Mouse (Mus musculus) colon, adult 2 months (tissue): ENCODE measurements around the gene Olfr54. TPM values are rescaled to one million over a fixed set of nuclear protein-coding genes. Genes with fewer than 3 reads are reported as not detected.

Source experiments
- polyA plus RNA-seq: library from polyadenylated mRNA; depleted of rRNA; stranded (reverse); fragments of >200 nt; gene quantifications from 2 replicates; pipeline ENCODE4 v1.2.3, GENCODE M21; 2012; rRNA removed

Olfr54 gene
- polyA plus RNA-seq = not detected in 2 replicates

DNA sequence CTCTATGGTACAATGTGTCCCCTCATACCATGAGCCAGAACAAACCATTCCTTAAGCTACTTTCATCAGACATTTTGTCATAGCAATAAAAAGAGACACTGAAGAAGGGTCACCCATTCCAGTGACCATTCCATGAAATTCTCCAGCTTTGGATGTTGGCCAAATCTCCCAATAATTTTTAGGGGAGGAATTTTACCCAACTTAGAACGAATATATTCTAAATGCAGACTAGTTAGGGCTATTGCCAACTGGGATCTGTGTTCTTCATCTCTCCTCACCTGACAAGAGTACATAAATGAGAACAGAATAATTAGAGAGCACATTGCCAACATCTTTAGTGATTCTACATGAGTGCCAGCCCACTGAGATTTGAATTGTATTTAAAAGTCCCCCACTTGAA lies at the start of gene Olfr54:
Gene Olfr54, plus strand, starts transcription at position 301 of the 400 bp plus-strand sequence.

DNA sequence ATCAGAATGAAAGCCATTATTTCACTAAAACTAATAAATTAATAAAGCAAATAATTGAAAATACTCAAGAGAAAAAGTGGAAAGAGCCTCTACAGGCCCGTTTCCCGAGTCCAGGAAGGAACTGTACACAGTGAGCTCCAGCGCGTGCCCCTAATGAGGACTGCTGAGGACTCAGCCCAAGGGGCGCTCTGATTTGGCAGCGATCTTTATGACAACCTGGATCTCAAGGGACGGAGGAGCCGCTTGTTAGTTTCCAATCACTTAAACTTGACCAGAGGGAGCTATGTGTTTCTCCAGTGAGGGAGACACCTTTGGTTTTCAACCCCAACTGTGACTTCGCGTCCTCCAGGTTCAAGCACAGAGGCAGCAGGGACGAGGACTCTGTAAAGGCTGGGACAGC lies 47.8 kb upstream of the Olfr54 start, which contains the start of gene Olfr1378:
Gene Olfr1378, plus strand, starts transcription at position 301 of the 400 bp plus-strand sequence.

DNA sequence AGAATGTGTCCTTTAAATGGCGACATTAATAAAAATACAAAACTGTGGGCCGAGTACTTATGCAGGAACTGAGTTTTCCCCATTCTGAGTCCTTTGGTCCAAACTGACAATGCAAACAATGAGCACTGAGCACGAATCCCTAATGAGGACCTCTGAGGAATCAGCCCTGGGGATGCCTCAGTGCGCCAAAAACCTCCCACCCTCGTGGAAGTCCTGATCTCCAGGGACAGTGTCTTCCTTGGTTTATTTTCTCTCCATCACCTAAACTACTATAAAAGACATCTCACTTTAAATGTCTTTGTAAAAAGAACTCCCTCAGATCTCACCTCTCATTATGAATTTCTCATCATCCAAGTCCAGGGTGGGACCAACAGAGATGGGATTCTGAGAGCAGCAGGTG lies 32.4 kb upstream of the Olfr54 start, which contains the start of gene Olfr1377:
Gene Olfr1377, plus strand, starts transcription at position 301 of the 400 bp plus-strand sequence.

DNA sequence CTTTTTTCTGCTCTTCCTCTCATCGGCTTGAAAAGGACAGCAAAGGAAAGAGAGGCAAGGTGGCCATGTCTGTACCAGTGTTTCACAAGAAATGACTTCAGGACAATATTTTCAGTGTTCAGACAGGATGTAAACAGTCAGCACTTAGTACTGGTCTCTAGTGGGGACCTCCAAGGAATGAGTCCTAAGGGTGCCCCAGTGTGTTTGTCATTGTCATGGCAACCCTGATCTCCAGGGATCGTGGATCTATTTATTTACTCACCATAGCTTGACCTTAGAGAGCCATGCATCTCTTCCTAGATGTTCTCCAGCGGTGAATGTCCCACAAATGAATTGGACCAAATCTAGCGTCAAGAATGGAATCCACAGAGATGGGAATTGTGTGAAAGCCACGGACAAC lies 10.7 kb upstream of the Olfr54 start, which contains the start of gene Olfr51:
Gene Olfr51, plus strand, starts transcription at position 301 of the 400 bp plus-strand sequence.

DNA sequence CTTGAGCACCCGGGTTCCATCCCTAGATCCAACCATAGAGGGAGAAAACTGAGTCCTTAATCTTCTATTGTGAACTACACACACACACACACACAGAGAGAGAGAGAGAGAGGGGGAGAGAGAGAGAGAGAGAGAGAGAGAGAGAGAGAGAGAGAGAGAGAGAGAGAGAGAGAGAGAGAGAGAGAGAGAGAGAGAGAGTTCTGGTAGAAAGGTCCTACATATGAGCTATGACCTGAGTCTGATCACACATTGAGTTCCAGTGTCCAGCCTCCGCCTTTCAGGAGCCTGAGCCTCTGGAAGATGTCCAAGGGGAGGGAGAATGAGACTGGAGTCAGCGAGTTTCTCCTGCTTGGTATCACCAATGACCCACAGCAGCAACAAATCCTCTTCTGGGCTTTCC lies 33.8 kb downstream of the Olfr54 start, which contains the start of gene Olfr1375:
Gene Olfr1375, plus strand, starts transcription at position 301 of the 400 bp plus-strand sequence.

DNA sequence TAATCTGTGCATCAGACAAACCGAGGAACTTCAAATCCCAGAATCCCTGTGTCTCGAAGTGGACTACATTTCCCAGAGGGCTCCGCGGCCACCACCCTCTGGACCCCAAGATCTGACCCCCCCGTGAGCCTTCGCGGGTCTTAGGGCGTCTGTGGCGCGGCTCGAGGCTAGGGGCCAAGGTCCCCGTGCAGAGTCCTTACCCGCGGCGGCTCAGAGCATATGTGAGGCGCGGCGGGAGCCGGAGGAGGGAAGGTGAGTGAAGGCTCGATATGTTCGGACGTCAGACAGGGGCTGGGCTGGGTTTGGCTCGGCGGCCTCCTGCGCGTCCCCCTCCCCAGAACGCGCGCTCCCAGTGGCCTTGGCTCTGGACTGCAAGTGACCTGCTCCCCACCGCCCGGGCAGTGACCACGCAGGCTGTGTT lies 45.1 kb downstream of the Olfr54 start, which contains the start of gene Zfp354a:
Gene Zfp354a, plus strand, starts transcription at position 107 of the 421 bp plus-strand sequence.

Other genes with a start within 250 kb of the Olfr54 start
- 0.90 and 0.93 TPM in 2 replicates for gene Zfp354c, start 186.5 kb upstream of the Olfr54 start, polyA plus RNA-seq
- gene Zfp879, start 172.7 kb upstream of the Olfr54 start, polyA plus RNA-seq = 0.19 and 0.21 TPM in 2 replicates
- 0.08 and 0.12 TPM in 2 replicates for gene Grm6, start 163.6 kb upstream of the Olfr54 start, polyA plus RNA-seq
- 0.21 and 0.31 TPM in 2 replicates for gene Zfp454, start 126.6 kb upstream of the Olfr54 start, polyA plus RNA-seq
- gene Zfp2, start 98.1 kb upstream of the Olfr54 start, polyA plus RNA-seq = 0.44 and 0.60 TPM in 2 replicates
- gene Zfp354b, start 82.6 kb upstream of the Olfr54 start, polyA plus RNA-seq = 0.08 and 0.10 TPM in 2 replicates
- not detected in 2 replicates for gene 4933414I15Rik, start 70.5 kb upstream of the Olfr54 start, polyA plus RNA-seq
- not detected in 2 replicates for gene Prop1, start 60.5 kb upstream of the Olfr54 start, polyA plus RNA-seq
- not detected in 2 replicates for gene Olfr1378, start 47.7 kb upstream of the Olfr54 start, polyA plus RNA-seq
- not detected in 2 replicates for gene Olfr1377, start 32.3 kb upstream of the Olfr54 start, polyA plus RNA-seq
- gene Olfr51, start 10.6 kb upstream of the Olfr54 start, polyA plus RNA-seq = not detected in 2 replicates
- not detected in 2 replicates for gene Olfr1375, start 33.9 kb downstream of the Olfr54 start, polyA plus RNA-seq
- 1.2 and 1.7 TPM in 2 replicates for gene Zfp354a, start 45.0 kb downstream of the Olfr54 start, polyA plus RNA-seq
- not detected in 2 replicates for gene Gm12569, start 206.2 kb downstream of the Olfr54 start, polyA plus RNA-seq
- 9.6 and 13.1 TPM in 2 replicates for gene Clk4, start 247.5 kb downstream of the Olfr54 start, polyA plus RNA-seq
- not detected in 2 replicates for gene BC049762, start 248.8 kb downstream of the Olfr54 start, polyA plus RNA-seq